Mouse (Mus musculus) lung, embryonic 14.5 days (tissue): ENCODE data around the gene Lclat1. TPM values are rescaled to one million over a fixed set of nuclear protein-coding genes. Genes with fewer than 3 reads are reported as not detected.

Experiments
- ATAC-seq: fragments of 200-750 bp; cut with Nextera tagmentation; 2 replicates; pipeline ENCODE4 v1.8.0; 2017; ENCODE audit warnings: mild to moderate bottlenecking, moderate TSS enrichment, moderate library complexity; ENCODE audit not compliant: insufficient read depth
- DNase-seq: peaks from one replicate; pipeline ENCODE4 v3.0.0-alpha.2; 2015
- H3K27ac ChIP-seq: fragments of 300-500 bp; sonication (generic); 2 replicates; pipeline ENCODE4 v1.5.1; 2014; ENCODE audit warnings: low read depth, mild to moderate bottlenecking, moderate library complexity
- H3K27me3 ChIP-seq: fragments of 300-500 bp; sonication (generic); 2 replicates; pipeline ENCODE4 v1.6.1; 2014; ENCODE audit warnings: low read length, control low read depth; ENCODE audit not compliant: insufficient read depth
- H3K36me3 ChIP-seq: fragments of 300-500 bp; sonication (generic); 2 replicates; pipeline ENCODE4 v1.6.1; 2014; ENCODE audit warnings: control low read depth; ENCODE audit not compliant: insufficient read depth
- H3K4me1 ChIP-seq: fragments of 300-500 bp; sonication (generic); 2 replicates; pipeline ENCODE4 v1.6.1; 2014; ENCODE audit warnings: antibody characterized with exemption, control low read depth; ENCODE audit not compliant: insufficient read depth
- H3K4me2 ChIP-seq: fragments of 300-500 bp; sonication (generic); 2 replicates; pipeline ENCODE4 v1.6.1; 2014; ENCODE audit warnings: mild to moderate bottlenecking
- H3K4me3 ChIP-seq: fragments of 300-500 bp; sonication (generic); 2 replicates; pipeline ENCODE4 v1.5.1; 2014; ENCODE audit warnings: low read depth, low read length
- H3K9ac ChIP-seq: fragments of 300-500 bp; sonication (generic); 2 replicates; pipeline ENCODE4 v1.6.1; 2014
- H3K9me3 ChIP-seq: fragments of 300-500 bp; sonication (generic); 2 replicates; pipeline ENCODE4 v1.6.1; 2016; ENCODE audit warnings: low read depth, low read length, control low read depth
- CTCF ChIP-seq: IDR thresholded peaks from 2 replicates; pipeline ENCODE4 v1.5.1; 2016; ENCODE audit warnings: antibody characterized with exemption, low read depth
- WGBS: fragments of 180-500 bp; shearing (Covaris S2); extraction: QIAGEN DNeasy Blood & Tissue Kit; methylation state at CpG from one replicate; pipeline ENCODE4 v1.1.7; 2014; 5-methylcytosine and 5-hydroxymethylcytosine counted together
- polyA plus RNA-seq: library from polyadenylated mRNA; unstranded; fragments of >200 nt; fragmentation: Nextera tagmentation; extraction: Ambion mirVana; gene quantifications from 2 replicates; pipeline ENCODE4 v1.2.1, GENCODE M21; 2014

The Lclat1 gene
- polyA plus RNA-seq, 1 experiment from 2014 or later: 23.0 TPM

GRCm38 (mm10) chr17:73092103-73093097 is 15.4 kb upstream of the Lclat1 start:
- H3K9me3 ChIP-seq: no peaks in the 10 kb centered on the region
- no peak overlapping the region for H3K4me3 ChIP-seq
- no peak for TF ChIP-seq CTCF
- H3K36me3 ChIP-seq: no peaks in the 10 kb centered on the region
- 67% methylated on average over 12 of the region's 12 CpGs for WGBS
- peak; percentile 62 for DNase-seq
- no peak overlapping the region for H3K9ac ChIP-seq
- no peaks in the 10 kb centered on the region for H3K27me3 ChIP-seq
- ATAC-seq: peak; percentile 74; the same call in 1 of the 2 replicates
- H3K27ac ChIP-seq: peak overlapping the region; percentile 58
- H3K4me1 ChIP-seq: peaks cover 5% of the 10 kb centered on the region; the same call in 1 of the 2 replicates
- no peak overlapping the region for H3K4me2 ChIP-seq

- WGBS: 87% methylated on average over 11 of the region's 11 CpGs
- Histone ChIP-seq H3K9ac (no peak overlapping the region), H3K27ac (no peak overlapping the region), H3K4me1 (peaks cover 5% of the 10 kb centered on the region; the same call in 1 of the 2 replicates), H3K27me3 (no peaks in the 10 kb centered on the region), H3K4me3 (no peak overlapping the region), H3K4me2 (no peak overlapping the region), H3K9me3 (no peaks in the 10 kb centered on the region), H3K36me3 (no peaks in the 10 kb centered on the region)
- TF ChIP-seq CTCF: no peak
- ATAC-seq (no peak), DNase-seq (no peak)
Observed at GRCm38 (mm10) chr17:73095070-73095469, 12.7 kb upstream of the Lclat1 start.

- Histone ChIP-seq H3K27me3 (no peaks in the 10 kb centered on the region), H3K9me3 (no peaks in the 10 kb centered on the region), H3K4me2 (no peak overlapping the region), H3K27ac (no peak overlapping the region), H3K4me1 (peaks cover 5% of the 10 kb centered on the region; the same call in 1 of the 2 replicates), H3K4me3 (no peak overlapping the region), H3K9ac (no peak overlapping the region), H3K36me3 (no peaks in the 10 kb centered on the region)
- WGBS: 89% methylated on average over 8 of the region's 8 CpGs
- ATAC-seq: no peak
- TF ChIP-seq CTCF: no peak
- DNase-seq: no peak
Observed at GRCm38 (mm10) chr17:73095585-73095984, 12.2 kb upstream of the Lclat1 start.

- no peak overlapping the region for H3K4me3 ChIP-seq
- 39% methylated on average over 5 of the region's 5 CpGs for WGBS
- no peaks in the 10 kb centered on the region for H3K9me3 ChIP-seq
- H3K27me3 ChIP-seq: no peaks in the 10 kb centered on the region
- DNase-seq (peak; percentile 65), ATAC-seq (no peak)
- H3K36me3 ChIP-seq: no peaks in the 10 kb centered on the region
- H3K4me2 ChIP-seq: no peak overlapping the region
- H3K9ac ChIP-seq: no peak overlapping the region
- H3K27ac ChIP-seq: no peak overlapping the region
- peak; percentile 58 for TF ChIP-seq CTCF
- H3K4me1 ChIP-seq: peaks cover 5% of the 10 kb centered on the region; the same call in 1 of the 2 replicates
Observed at GRCm38 (mm10) chr17:73096484-73096883, 11.3 kb upstream of the Lclat1 start.

GRCm38 (mm10) chr17:73098636-73099035 is 9.1 kb upstream of the Lclat1 start:
- Histone ChIP-seq H3K9ac (no peak overlapping the region), H3K4me3 (no peak overlapping the region), H3K4me2 (no peak overlapping the region), H3K4me1 (no peaks in the 10 kb centered on the region), H3K36me3 (no peaks in the 10 kb centered on the region), H3K27ac (no peak overlapping the region), H3K9me3 (no peaks in the 10 kb centered on the region), H3K27me3 (no peaks in the 10 kb centered on the region)
- 44% methylated on average over 1 of the region's 1 CpGs for WGBS
- DNase-seq (no peak), ATAC-seq (no peak)
- TF ChIP-seq CTCF: no peak

- 88% methylated on average over 5 of the region's 5 CpGs for WGBS
- Histone ChIP-seq H3K4me2 (no peak overlapping the region), H3K36me3 (no peaks in the 10 kb centered on the region), H3K9me3 (no peaks in the 10 kb centered on the region), H3K27me3 (no peaks in the 10 kb centered on the region), H3K4me1 (no peaks in the 10 kb centered on the region), H3K4me3 (no peak overlapping the region), H3K27ac (no peak overlapping the region), H3K9ac (no peak overlapping the region)
- DNase-seq (no peak), ATAC-seq (no peak)
- TF ChIP-seq CTCF: no peak
Observed at GRCm38 (mm10) chr17:73100396-73100795, 7.4 kb upstream of the Lclat1 start.

- H3K9ac ChIP-seq: no peak overlapping the region
- DNase-seq (no peak), ATAC-seq (no peak)
- H3K27ac ChIP-seq: no peak overlapping the region
- no peaks in the 10 kb centered on the region for H3K4me1 ChIP-seq
- H3K27me3 ChIP-seq: no peaks in the 10 kb centered on the region
- WGBS: 81% methylated on average over 4 of the region's 4 CpGs
- H3K9me3 ChIP-seq: no peaks in the 10 kb centered on the region
- no peaks in the 10 kb centered on the region for H3K36me3 ChIP-seq
- no peak overlapping the region for H3K4me3 ChIP-seq
- no peak for TF ChIP-seq CTCF
- H3K4me2 ChIP-seq: no peak overlapping the region
Observed at GRCm38 (mm10) chr17:73102538-73102937, 5.2 kb upstream of the Lclat1 start.
